Mouse (Mus musculus): ENCODE results near the gene Slc25a21. TPM values are rescaled to one million over a fixed set of nuclear protein-coding genes. Genes with fewer than 3 reads are reported as not detected.

Slc25a21 gene
- polyA plus RNA-seq, 1 experiment from 2014 or later: 1.2 TPM

- no peaks in the 10 kb centered on the region for H3K36me3 ChIP-seq (ENCODE audit: control insufficient read depth, insufficient read depth, low read length)
- H3K4me1 ChIP-seq (replicated peaks; ENCODE audit: control insufficient read depth, insufficient read depth): no peaks in the 10 kb centered on the region
- H3K27ac ChIP-seq (replicated peaks): no peak overlapping the region
- DNase-seq (ENCODE audit: low spot score) (no peak), ATAC-seq (ENCODE audit: low FRiP score, low TSS enrichment) (no peak)
- peaks cover 18% of the 10 kb centered on the region for H3K27me3 ChIP-seq (ENCODE audit: control insufficient read depth, insufficient read depth, low read length)
- no peak overlapping the region for H3K9ac ChIP-seq (ENCODE audit: low read length)
- WGBS: 19% methylated on average over 8 of the region's 8 CpGs
- no peaks in the 10 kb centered on the region for H3K9me3 ChIP-seq (ENCODE audit: control insufficient read depth, low read length)
- no peak overlapping the region for H3K4me2 ChIP-seq (replicated peaks; ENCODE audit: low read depth)
- TF ChIP-seq CTCF (IDR thresholded peaks at IDR 0.05; ENCODE audit: low read depth): no peak
- no peak for TF ChIP-seq EP300 (optimal IDR thresholded peaks at IDR 0.05)
- H3K4me3 ChIP-seq (ENCODE audit: low read depth, low read length): no peak overlapping the region
Observed at GRCm38 (mm10) chr12:56688920-56689319, 508.4 kb downstream of the Slc25a21 start.

- no peaks in the 10 kb centered on the region for H3K9me3 ChIP-seq (ENCODE audit: control insufficient read depth, low read length)
- TF ChIP-seq EP300 (optimal IDR thresholded peaks at IDR 0.05): no peak
- no peak for TF ChIP-seq CTCF (IDR thresholded peaks at IDR 0.05; ENCODE audit: low read depth)
- H3K9ac ChIP-seq (ENCODE audit: low read length): no peak overlapping the region
- H3K27me3 ChIP-seq (ENCODE audit: control insufficient read depth, insufficient read depth, low read length): peaks cover 18% of the 10 kb centered on the region
- no peak for ATAC-seq (ENCODE audit: low FRiP score, low TSS enrichment)
- H3K4me2 ChIP-seq (replicated peaks; ENCODE audit: low read depth): no peak overlapping the region
- H3K4me3 ChIP-seq (ENCODE audit: low read depth, low read length): no peak overlapping the region
- 21% methylated on average over 10 of the region's 10 CpGs for WGBS
- no peaks in the 10 kb centered on the region for H3K36me3 ChIP-seq (ENCODE audit: control insufficient read depth, insufficient read depth, low read length)
- DNase-seq (ENCODE audit: low spot score): no peak
- no peak overlapping the region for H3K27ac ChIP-seq (replicated peaks)
- H3K4me1 ChIP-seq (replicated peaks; ENCODE audit: control insufficient read depth, insufficient read depth): no peaks in the 10 kb centered on the region
Observed at GRCm38 (mm10) chr12:56688482-56688840, 508.8 kb downstream of the Slc25a21 start.

- TF ChIP-seq EP300 (optimal IDR thresholded peaks at IDR 0.05) (no peak), CTCF (IDR thresholded peaks at IDR 0.05; ENCODE audit: low read depth) (no peak)
- Histone ChIP-seq H3K27me3 (ENCODE audit: control insufficient read depth, insufficient read depth, low read length) (peaks cover 14% of the 10 kb centered on the region), H3K9me3 (ENCODE audit: control insufficient read depth, low read length) (no peaks in the 10 kb centered on the region), H3K9ac (ENCODE audit: low read length) (no peak overlapping the region), H3K36me3 (ENCODE audit: control insufficient read depth, insufficient read depth, low read length) (no peaks in the 10 kb centered on the region), H3K4me2 (replicated peaks; ENCODE audit: low read depth) (no peak overlapping the region), H3K4me3 (ENCODE audit: low read depth, low read length) (no peak overlapping the region), H3K4me1 (replicated peaks; ENCODE audit: control insufficient read depth, insufficient read depth) (no peaks in the 10 kb centered on the region), H3K27ac (replicated peaks) (no peak overlapping the region)
- DNase-seq (ENCODE audit: low spot score) (no peak), ATAC-seq (ENCODE audit: low FRiP score, low TSS enrichment) (no peak)
- WGBS: 17% methylated on average over 15 of the region's 15 CpGs
Observed at GRCm38 (mm10) chr12:56687640-56688481, 509.4 kb downstream of the Slc25a21 start.

- Histone ChIP-seq H3K9ac (ENCODE audit: low read length) (no peak overlapping the region), H3K4me3 (ENCODE audit: low read depth, low read length) (peak overlapping the region; percentile 28), H3K27me3 (ENCODE audit: control insufficient read depth, insufficient read depth, low read length) (0 out of 2 replicates have a peak, but pooled peaks cover 3% of the 10 kb centered on the region), H3K27ac (replicated peaks) (no peak overlapping the region), H3K36me3 (ENCODE audit: control insufficient read depth, insufficient read depth, low read length) (no peaks in the 10 kb centered on the region), H3K4me1 (replicated peaks; ENCODE audit: control insufficient read depth, insufficient read depth) (no peaks in the 10 kb centered on the region), H3K9me3 (ENCODE audit: control insufficient read depth, low read length) (no peaks in the 10 kb centered on the region), H3K4me2 (replicated peaks; ENCODE audit: low read depth) (peak overlapping the region; percentile 45)
- under 1% methylated on average over 38 of the region's 38 CpGs for WGBS
- DNase-seq (ENCODE audit: low spot score): peak; percentile 63
- no peak for TF ChIP-seq EP300 (optimal IDR thresholded peaks at IDR 0.05)
- peak; percentile 79 for TF ChIP-seq CTCF (IDR thresholded peaks at IDR 0.05; ENCODE audit: low read depth)
- ATAC-seq (ENCODE audit: low FRiP score, low TSS enrichment): peak; percentile 60
Observed at GRCm38 (mm10) chr12:56681096-56681811, 516.0 kb downstream of the Slc25a21 start.

GRCm38 (mm10) chr12:56677620-56678019 lies 519.7 kb downstream of the Slc25a21 start:
- H3K27ac ChIP-seq (replicated peaks): no peak overlapping the region
- no peaks in the 10 kb centered on the region for H3K36me3 ChIP-seq (ENCODE audit: control insufficient read depth, insufficient read depth, low read length)
- 0 out of 2 replicates have a peak, but pooled peaks cover 3% of the 10 kb centered on the region for H3K27me3 ChIP-seq (ENCODE audit: control insufficient read depth, insufficient read depth, low read length)
- no peak overlapping the region for H3K9ac ChIP-seq (ENCODE audit: low read length)
- TF ChIP-seq CTCF (IDR thresholded peaks at IDR 0.05; ENCODE audit: low read depth): no peak
- no peak for TF ChIP-seq EP300 (optimal IDR thresholded peaks at IDR 0.05)
- DNase-seq (ENCODE audit: low spot score): no peak
- H3K4me3 ChIP-seq (ENCODE audit: low read depth, low read length): no peak overlapping the region
- ATAC-seq (ENCODE audit: low FRiP score, low TSS enrichment): no peak
- no peaks in the 10 kb centered on the region for H3K4me1 ChIP-seq (replicated peaks; ENCODE audit: control insufficient read depth, insufficient read depth)
- no peaks in the 10 kb centered on the region for H3K9me3 ChIP-seq (ENCODE audit: control insufficient read depth, low read length)
- no peak overlapping the region for H3K4me2 ChIP-seq (replicated peaks; ENCODE audit: low read depth)
- 64% methylated on average over 7 of the region's 7 CpGs for WGBS

GRCm38 (mm10) chr12:56674726-56675125 lies 522.5 kb downstream of the Slc25a21 start:
- DNase-seq (ENCODE audit: low spot score): peak; percentile 26

More at GRCm38 (mm10) chr12:56674726-56675125, 522.5 kb downstream of the Slc25a21 start:
- ATAC-seq (ENCODE audit: low FRiP score, low TSS enrichment): no peak
- H3K36me3 ChIP-seq (ENCODE audit: control insufficient read depth, insufficient read depth, low read length): no peaks in the 10 kb centered on the region
- no peak overlapping the region for H3K4me3 ChIP-seq (ENCODE audit: low read depth, low read length)
- H3K27me3 ChIP-seq (ENCODE audit: control insufficient read depth, insufficient read depth, low read length): no peaks in the 10 kb centered on the region
- H3K27ac ChIP-seq (replicated peaks): no peak overlapping the region
- no peak overlapping the region for H3K4me2 ChIP-seq (replicated peaks; ENCODE audit: low read depth)
- H3K4me1 ChIP-seq (replicated peaks; ENCODE audit: control insufficient read depth, insufficient read depth): no peaks in the 10 kb centered on the region
- no peaks in the 10 kb centered on the region for H3K9me3 ChIP-seq (ENCODE audit: control insufficient read depth, low read length)
- 32% methylated on average over 3 of the region's 3 CpGs for WGBS
- no peak overlapping the region for H3K9ac ChIP-seq (ENCODE audit: low read length)
- TF ChIP-seq EP300 (optimal IDR thresholded peaks at IDR 0.05) (no peak), CTCF (IDR thresholded peaks at IDR 0.05; ENCODE audit: low read depth) (peak; percentile 70)
